Mouse (Mus musculus): ENCODE results near the gene Zfp599.

Gene Zfp599

GRCm38 (mm10) chr9:22224066-22224465 is 35.6 kb downstream of the Zfp599 start:
- DNase-seq (ENCODE audit: low spot score): no peak

- DNase-seq (ENCODE audit: low spot score): no peak
Measured at GRCm38 (mm10) chr9:22217858-22218493, 41.7 kb downstream of the Zfp599 start.

GRCm38 (mm10) chr9:22216705-22217104 is 43.0 kb downstream of the Zfp599 start:
- no peak for DNase-seq (ENCODE audit: low spot score)

GRCm38 (mm10) chr9:22214549-22214948 is 45.1 kb downstream of the Zfp599 start:
- DNase-seq (ENCODE audit: low spot score): no peak

- DNase-seq (ENCODE audit: low spot score): no peak
Measured at GRCm38 (mm10) chr9:22213785-22214194, 45.9 kb downstream of the Zfp599 start.
